Mouse (Mus musculus) right cerebral cortex, adult 18-20 months (tissue): Measurements from ENCODE around the gene Tmed10.

Source experiments
- DNase-seq: peaks from one replicate; pipeline ENCODE4 v3.0.0; 2022; ENCODE audit warnings: mixed read lengths

Tmed10 gene

GRCm38 (mm10) chr12:85374561-85375272 is at the start of gene Tmed10:
Gene Tmed10 (minus strand): TSS chr12:85374847.
- DNase-seq, result peak; percentile 93

- DNase-seq, result no peak
Observed at GRCm38 (mm10) chr12:85423236-85423635, 48.6 kb upstream of the Tmed10 start.

- no peak for DNase-seq
Observed at GRCm38 (mm10) chr12:85422536-85422935, 47.9 kb upstream of the Tmed10 start.

- DNase-seq, result no peak
Observed at GRCm38 (mm10) chr12:85420945-85421344, 46.3 kb upstream of the Tmed10 start.

GRCm38 (mm10) chr12:85417845-85418244 is 43.2 kb upstream of the Tmed10 start:
- no peak for DNase-seq

- no peak for DNase-seq
Observed at GRCm38 (mm10) chr12:85416298-85416697, 41.7 kb upstream of the Tmed10 start.

- no peak for DNase-seq
Observed at GRCm38 (mm10) chr12:85415876-85416275, 41.2 kb upstream of the Tmed10 start.

- DNase-seq, result no peak
Observed at GRCm38 (mm10) chr12:85411136-85411535, 36.5 kb upstream of the Tmed10 start.

- no peak for DNase-seq
Observed at GRCm38 (mm10) chr12:85397960-85398272, 23.3 kb upstream of the Tmed10 start.

- DNase-seq, result no peak
Observed at GRCm38 (mm10) chr12:85397063-85397959, 22.7 kb upstream of the Tmed10 start.

- DNase-seq, result no peak
Observed at GRCm38 (mm10) chr12:85393981-85394380, 19.3 kb upstream of the Tmed10 start.

GRCm38 (mm10) chr12:85393526-85393925 is 18.9 kb upstream of the Tmed10 start:
- DNase-seq, result no peak

- no peak for DNase-seq
Observed at GRCm38 (mm10) chr12:85391148-85391547, 16.5 kb upstream of the Tmed10 start.

- no peak for DNase-seq
Observed at GRCm38 (mm10) chr12:85389204-85390185, 14.8 kb upstream of the Tmed10 start.

GRCm38 (mm10) chr12:85385995-85386375 is 11.3 kb upstream of the Tmed10 start:
- DNase-seq, result no peak

GRCm38 (mm10) chr12:85385329-85385994 is 10.8 kb upstream of the Tmed10 start:
- no peak for DNase-seq

- no peak for DNase-seq
Observed at GRCm38 (mm10) chr12:85382761-85383680, 8.4 kb upstream of the Tmed10 start.

- no peak for DNase-seq
Observed at GRCm38 (mm10) chr12:85381570-85381969, 6.9 kb upstream of the Tmed10 start.

- no peak for DNase-seq
Observed at GRCm38 (mm10) chr12:85380942-85381341, 6.3 kb upstream of the Tmed10 start.

- DNase-seq, result no peak
Observed at GRCm38 (mm10) chr12:85380308-85380707, 5.7 kb upstream of the Tmed10 start.

- no peak for DNase-seq
Observed at GRCm38 (mm10) chr12:85378271-85378670, 3.6 kb upstream of the Tmed10 start.
